Mouse (Mus musculus) adrenal gland, postnatal 10 days (tissue): Measurements from ENCODE around the gene Slc24a3. TPM values are rescaled to one million over a fixed set of nuclear protein-coding genes. Genes with fewer than 3 reads are reported as not detected.

Experiments
- DNase-seq: peaks from one replicate; pipeline ENCODE4 v3.0.0; 2021; ENCODE audit warnings: mixed read lengths
- total RNA-seq, 2 experiments: library from RNA; stranded (reverse); gene quantifications; 2 replicates each; pipeline ENCODE4 v1.2.3; 2021

Gene Slc24a3
- total RNA-seq, 2 experiments from 2014 or later, result 36.7 to 37.2 TPM

DNA sequence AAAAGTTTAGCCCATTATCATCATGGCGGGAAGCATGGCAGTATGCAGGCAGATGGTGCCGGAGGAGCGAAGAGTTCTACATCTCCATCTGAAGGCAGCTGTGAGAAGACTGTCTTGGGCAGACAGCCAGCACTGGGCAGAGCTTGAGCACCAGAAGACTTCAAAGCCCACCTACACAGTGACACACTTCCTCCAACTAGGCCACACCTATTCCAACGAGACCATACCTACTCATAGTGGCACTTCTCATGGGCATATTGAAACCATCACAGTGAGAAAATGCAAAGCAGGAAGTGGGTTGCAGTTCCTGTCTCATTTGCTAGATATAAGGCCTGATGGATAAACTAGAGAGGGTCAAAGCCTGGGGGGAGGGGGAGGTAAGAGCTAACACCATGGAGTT lies 29.5 kb downstream of the Slc24a3 start:
- DNase-seq, result no peak

DNA sequence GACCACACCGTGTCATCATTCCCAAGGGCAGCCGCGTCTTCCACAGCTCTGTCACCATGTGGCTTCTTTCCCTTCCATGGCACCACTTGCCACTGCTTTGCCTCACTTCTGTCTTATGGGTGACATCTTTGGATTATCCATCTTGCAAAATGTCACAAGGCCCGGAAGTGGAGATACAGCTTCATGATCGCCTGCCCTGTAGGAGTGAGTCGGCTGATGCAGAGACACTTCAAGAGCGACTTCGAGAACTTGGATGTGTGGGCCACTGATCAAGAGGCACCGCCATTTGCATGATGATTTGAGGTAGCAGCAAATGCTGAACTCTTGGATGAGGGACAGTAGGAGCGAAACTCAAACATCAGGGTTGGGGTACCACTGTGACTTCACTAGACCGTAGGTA lies 46.0 kb downstream of the Slc24a3 start:
- DNase-seq, result no peak

DNA sequence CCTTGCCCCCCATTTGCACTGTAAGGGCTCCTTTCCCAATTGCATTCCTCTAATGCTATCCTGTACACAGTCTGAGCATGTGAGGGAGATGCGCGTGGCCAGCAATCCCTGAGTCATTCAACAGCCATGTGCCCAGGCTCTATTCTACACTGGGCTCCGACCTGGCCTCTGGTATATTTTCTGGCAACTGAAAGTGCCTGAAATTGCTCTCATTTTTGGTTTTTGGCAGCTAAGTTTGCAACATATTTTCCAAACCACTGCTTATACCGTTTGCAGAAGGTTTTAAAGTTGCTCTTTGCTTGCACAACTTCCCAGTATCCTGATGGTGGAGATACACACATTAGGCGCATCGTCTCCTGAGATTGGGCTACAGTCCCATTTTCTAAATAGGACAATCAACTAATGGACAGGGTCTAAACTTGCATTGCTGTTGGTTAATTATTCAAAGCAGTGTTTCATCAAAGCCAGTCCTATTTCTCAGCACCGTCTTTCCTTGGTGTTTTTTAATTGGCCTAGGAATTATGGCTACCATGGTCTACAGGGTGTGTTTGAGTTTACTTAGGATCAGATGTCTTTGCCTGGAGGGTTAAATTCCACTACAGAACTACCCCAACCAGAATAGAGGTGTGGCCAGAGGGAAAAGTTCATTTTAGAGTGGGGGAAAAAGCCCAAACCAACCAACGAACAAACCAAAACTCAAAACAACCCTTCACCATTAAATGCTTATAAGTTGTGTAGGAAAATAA lies 46.7 kb downstream of the Slc24a3 start:
- DNase-seq, result no peak

DNA sequence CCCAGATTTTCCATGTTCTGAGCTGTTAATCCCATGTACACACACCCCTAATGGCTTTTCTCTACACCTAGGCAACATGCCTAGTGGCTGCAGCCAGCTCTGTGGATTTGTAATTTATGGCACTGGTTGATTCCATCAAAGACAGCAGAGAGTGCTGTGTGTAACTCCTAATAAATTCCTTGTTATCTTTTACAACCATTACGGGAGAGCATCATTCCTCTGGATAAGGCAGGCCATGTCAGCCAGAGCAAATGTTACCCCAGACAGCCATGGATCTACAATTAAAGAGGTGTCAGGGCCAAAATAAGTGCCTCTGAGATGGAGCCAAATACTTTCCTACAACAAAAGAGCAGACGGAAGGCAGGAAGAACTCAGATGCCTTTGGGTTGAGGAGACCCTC lies 49.0 kb downstream of the Slc24a3 start:
- no peak for DNase-seq

DNA sequence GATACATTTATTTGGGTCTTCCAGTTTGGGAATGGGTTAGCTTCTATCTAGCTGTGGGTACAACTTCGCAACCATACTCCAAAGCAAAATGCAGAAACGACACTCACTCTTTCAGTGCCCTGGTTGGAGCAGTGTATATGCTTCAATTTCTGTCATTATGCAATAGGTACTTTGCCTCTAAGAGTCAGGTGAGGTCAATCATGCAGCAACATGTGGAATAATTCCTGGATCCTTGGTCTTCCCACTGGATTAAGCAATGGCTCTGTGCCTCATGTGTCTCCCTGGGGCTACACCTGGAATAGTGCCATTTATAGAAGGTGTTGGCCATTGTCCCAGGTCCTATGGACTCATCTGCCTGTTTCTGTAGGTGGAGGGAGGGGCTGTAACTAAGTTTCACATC lies 49.9 kb downstream of the Slc24a3 start:
- no peak for DNase-seq

DNA sequence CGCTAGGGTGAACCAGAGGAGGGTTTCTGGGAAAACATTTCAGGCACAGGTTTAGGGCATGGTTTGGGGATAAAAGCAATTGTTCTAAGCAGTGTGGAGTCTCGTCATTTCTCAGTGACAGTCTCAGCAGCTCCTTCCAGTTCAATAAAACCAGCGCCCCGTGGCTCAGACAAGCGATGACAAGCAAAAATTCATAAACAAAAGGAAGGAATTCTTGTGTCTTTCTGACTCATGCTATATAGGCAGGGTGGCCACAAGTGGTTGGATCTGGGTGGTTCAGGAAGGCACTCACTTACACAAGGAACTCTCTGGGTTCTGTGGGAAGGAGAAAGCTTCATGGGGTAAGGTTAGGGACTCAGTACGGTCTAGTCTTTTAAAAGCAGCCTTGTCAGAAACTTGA lies 51.7 kb downstream of the Slc24a3 start:
- no peak for DNase-seq

DNA sequence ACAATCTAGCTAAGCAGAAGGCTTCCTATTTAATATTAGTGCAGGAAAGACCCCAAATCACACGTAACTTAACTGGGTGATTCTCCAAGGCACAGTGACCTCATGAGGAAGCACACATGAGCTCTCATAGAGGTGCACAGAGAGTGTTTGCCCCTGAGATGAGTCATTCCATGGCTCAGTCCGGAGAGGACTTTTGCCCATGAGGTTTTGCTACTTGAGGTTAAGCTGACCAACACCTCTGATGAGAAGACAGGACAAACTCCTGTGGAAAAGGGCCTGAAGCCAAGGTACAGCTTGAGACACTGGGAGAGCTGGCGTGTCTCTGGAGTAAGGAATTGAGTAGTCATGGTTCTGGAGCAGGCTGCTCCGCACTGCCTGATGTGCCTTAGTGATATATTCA lies 56.1 kb downstream of the Slc24a3 start:
- no peak for DNase-seq

DNA sequence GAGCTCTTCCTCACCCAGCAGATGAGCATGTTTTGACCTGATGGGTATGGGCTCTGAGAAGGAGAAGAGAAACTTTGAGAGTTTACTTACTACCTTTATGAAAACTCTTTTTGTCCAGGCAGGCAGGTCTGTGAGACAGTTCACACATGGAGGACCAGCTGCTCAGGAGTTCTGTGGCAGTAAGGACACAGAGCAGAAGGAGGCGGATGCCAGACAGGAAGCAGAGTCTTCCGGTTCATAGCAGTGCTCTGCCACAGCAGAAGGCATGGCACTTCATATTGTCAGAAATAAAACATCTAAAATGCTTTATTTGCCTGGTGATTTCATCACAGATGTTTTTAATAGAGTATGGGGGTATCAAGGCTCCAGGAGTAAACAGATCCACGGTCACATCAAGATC lies 58.1 kb downstream of the Slc24a3 start:
- no peak for DNase-seq

DNA sequence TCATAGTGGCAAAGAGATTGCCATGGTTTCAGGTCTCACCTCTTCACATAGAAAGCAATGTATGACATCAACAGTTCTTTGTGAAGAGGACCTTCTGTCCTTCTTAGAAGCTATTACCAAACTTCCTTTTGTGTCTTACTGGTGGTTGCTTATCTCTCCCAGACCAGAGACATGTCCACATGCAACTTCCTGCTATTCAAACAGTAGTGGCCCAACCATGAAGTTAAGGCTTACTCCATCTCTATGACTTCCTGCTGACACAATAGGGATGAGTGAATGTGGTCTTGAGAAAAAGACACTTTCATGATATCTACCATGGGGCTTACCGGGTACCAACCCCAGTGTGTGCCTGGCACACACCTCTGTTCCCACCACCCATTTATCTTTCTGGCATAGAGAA lies 58.5 kb downstream of the Slc24a3 start:
- no peak for DNase-seq

DNA sequence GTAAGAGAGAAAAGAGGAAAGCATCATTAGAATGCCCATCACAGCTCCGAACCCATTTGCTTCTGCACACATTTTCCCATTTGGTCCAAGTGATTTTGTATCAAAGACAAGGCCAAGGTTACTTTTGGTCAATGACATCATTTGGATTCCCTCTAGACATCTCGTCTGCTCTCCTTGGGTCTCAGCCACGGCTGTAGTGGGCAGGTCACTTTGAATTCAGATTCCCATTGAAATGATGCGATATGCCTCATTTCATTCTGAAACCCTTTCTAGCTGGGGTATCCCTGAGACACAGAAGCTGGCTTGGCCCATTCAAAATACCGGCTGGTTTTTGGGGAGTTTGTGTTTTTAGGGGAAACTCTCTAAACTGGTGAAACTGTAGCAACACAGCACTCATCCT lies 59.8 kb downstream of the Slc24a3 start:
- no peak for DNase-seq

DNA sequence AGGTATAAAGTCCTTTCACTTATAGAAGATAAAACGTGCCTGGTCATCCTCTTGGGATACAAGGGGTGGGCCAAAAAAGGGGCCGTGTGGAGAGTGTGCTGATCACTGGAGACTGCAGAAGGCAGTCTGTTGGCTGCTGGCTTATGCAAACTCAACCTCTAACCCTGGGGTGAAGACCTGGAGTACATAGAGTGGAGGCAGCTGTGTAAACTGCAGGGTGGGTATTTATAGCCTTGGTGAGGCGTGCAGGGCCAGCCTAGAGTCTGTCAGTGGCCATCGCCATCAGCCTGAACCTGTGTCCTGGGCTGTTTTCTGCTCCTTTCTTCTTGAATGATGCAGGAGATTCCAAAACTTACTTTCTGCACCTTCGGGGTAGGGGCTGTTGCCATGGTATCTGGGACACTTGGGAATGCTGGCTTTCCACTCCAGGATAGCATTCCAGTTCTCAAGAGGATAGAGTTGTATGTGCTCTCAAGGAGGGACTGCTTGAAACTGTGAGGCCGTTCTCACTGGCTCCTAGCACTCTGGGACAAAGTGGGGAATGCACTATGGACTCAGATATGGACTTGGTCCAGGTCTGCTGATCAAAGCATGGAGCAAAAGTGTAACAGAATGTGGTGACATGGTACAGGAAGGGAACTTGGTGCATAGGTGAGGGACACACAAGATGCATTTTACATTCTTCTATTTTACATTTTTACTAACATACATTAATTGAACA lies 65.4 kb downstream of the Slc24a3 start:
- no peak for DNase-seq

DNA sequence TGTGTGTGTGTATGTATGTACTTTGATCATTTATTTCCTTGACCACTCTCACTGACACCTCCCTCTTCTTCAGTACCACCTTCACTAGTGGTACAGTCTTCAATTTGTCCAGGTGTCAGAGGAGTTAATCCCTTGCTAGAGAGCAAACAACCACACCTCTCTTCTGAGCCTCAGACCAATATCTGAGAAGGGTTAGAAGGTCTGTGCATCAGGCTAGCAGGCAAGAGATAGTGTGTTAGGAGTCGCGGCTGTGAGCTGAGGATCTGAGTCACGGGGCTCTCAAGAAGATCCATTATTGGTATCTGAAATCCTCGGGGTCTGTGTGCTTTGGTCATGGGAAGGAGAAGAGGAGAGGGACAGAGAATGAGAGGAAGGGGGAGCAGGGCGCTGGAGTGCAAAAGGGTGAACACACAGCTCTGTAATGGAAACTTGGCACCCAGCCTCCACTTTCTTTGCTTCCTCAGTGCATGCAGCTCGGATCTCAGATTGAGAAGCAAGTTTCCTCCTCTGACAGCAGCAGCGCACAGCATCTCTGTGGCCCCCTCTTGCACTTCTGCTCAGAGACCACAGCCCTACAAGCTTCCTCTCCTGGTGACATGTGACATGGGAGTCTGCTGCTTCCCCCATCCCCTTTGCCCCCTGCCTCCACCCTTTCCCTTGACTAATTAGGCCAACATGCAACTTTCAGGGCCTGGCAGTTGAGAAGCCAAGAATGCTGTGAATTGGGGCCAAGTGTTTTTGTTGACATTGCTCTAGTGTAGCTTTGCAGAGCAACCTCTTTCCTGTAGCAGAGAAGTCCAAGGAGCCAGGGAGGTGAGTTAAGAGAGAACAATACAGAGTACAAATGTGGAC lies 66.2 kb downstream of the Slc24a3 start:
- DNase-seq, result peak; percentile 70

DNA sequence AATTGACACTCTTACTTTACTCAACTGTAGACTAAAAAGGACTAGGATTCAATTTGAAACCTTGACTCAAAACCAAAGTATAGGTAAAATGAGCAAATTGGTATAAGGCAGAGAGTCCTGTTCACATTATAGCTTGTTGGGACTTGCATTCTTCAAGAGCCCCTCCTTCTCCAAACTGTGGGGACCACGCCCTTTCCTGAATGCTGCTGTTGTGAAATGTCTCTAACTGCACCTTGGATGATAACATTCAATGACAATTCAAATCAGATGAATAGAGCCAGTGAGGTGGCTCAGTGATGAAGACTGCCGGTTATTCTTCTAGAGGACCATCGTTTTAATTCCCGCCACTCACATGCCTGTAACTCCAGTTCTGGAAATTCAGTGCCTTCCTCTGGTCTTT lies 78.8 kb downstream of the Slc24a3 start:
- no peak for DNase-seq

DNA sequence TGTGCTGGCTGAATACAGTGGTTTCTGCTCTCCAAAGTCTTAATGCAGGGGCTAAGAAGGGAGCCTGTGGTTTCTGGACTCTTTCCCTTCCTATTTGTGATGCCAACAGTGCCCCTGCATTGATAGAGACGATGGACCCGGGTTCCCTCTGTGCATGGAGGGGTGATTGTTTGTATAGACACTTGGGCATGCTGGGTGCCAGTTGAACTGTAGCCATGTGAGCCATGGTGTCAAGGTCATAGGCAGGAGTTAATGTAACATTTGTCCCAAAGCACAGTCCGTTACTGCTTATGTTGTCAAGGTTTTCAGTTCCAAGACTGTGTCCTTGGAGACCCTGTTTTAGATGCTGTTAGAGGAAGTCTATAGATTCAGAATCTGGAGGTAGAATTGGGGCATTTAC lies 80.6 kb downstream of the Slc24a3 start:
- DNase-seq, result peak; percentile 63

DNA sequence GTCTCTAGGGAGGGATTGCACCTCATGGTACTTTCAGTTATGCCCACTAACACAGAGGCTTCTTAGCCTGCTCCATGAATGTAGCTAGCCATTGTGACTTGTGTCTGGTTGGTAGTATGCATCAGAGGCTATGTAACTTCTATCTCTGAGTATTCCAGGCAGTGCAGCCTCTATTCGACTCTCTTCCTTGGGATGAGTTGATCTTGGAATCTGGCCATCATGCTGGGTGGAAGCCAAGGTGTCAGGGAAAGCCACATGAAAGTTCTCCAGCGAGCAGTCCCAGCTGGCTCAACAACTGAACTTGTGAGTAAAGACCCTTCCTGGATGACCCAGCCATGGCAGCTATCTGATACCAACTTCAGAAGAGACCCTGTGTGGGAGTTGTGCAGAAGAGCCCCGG lies 89.8 kb downstream of the Slc24a3 start:
- DNase-seq, result peak; percentile 86

DNA sequence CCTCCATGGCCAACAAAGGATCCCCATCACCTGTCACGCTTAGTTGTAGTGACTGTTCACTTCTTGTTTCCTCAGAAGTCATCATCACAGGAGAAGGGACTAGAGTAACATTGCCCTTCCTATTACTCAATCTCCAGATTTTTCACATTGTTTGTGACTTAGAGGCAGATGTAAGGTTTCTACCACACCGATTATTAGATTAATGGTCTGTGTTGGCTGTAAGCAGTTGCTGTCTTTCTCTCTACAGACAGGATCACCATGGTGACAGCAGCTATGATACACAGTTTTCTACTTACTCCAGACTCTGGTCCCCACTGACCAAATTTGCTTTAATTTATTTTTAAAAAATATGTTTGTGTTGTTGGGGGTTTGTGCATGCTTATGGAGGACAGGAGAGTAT lies 90.3 kb downstream of the Slc24a3 start:
- no peak for DNase-seq

DNA sequence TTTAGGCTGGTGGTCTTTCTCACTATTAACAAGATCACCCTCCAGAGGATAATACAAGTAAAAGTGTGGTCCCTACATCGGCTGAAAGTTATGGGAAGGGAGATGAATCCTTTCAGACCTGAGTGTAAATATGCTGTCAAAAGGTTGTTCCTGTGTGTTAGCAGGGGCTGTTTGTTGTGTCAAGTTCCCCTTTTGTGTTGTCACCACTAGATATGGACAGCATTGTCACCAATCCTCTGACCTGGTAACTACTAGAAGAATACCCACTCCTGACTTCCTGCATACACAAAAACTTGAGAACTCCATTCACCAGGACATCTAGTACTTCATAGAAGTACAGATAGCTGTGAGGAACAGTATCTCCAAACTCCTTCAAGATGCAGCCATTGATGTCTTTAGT lies 93.0 kb downstream of the Slc24a3 start:
- DNase-seq, result no peak

DNA sequence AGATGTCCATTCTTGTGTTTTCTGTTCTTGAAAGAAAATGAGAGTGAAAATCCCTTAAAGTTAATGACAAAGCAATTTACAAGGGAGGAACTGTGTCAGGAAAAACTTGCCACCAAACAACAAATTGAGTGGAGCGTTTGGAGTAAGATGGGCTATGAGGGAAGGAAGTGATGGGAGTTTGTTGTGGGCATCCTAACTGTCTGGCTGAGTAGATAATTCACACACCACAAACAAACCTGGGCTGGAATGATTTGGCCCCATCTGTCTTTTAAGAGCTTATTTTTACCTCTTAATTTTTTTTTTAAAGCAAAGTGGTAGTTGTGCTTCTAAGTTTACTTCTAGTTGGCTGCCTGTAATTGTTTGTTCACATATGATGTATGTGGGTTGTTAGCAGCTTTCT lies 94.6 kb downstream of the Slc24a3 start:
- no peak for DNase-seq

DNA sequence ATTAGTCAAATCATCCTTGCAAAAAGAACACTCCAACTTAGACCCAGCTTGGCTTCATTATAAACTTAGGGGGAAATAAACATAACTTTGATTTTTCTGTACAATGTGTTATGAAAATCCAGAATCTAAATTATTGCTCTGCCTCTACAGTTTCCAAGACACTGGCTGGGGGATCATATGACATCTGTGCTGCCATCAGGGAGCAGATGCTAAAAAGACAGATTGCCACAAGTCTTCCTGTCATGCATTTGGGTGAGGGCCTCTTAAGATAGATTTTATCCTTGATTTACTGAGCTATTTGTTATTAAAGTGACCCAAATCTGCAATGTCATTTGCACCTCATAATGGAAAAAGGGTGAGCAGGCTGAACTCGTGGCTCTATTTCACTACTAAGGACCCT lies 99.2 kb downstream of the Slc24a3 start:
- no peak for DNase-seq

DNA sequence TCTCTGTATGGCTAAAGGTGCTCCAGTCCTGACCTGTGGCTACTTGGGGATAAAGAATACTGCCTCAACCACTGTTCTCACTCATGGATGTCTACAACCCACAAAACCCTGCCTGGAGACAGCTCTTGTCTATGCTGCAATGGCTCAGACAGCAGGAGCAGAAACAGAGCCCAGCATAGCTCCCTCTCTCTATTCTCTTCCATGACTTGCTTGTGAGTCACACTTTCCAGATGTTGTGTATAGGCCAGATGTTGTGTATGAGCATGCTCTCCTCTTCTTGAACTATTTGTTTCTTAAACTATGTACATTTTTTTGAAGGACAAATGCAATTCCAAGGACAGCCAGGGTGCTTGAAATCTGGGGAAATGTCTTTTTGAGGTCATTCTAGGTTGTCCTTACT lies 101.4 kb downstream of the Slc24a3 start:
- no peak for DNase-seq

DNA sequence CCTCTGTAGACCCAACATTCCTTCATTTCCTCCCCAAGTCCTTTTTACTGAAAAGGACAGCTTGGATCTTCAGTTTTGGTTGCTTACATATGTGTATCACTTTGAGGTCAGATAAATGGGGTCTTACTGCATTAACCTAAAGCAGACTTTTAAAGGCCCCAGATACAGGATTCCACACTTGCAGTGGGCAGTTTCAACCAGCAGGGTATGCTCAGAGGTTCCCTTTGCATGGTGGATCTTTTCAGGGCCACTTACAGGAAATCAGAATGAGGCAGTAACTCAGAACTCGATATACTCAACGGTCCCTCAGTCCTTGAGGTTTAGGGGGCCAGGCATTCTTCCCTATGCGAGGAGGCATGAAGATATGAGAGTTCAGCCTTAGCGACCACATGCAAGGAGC lies 101.9 kb downstream of the Slc24a3 start:
- DNase-seq, result no peak

DNA sequence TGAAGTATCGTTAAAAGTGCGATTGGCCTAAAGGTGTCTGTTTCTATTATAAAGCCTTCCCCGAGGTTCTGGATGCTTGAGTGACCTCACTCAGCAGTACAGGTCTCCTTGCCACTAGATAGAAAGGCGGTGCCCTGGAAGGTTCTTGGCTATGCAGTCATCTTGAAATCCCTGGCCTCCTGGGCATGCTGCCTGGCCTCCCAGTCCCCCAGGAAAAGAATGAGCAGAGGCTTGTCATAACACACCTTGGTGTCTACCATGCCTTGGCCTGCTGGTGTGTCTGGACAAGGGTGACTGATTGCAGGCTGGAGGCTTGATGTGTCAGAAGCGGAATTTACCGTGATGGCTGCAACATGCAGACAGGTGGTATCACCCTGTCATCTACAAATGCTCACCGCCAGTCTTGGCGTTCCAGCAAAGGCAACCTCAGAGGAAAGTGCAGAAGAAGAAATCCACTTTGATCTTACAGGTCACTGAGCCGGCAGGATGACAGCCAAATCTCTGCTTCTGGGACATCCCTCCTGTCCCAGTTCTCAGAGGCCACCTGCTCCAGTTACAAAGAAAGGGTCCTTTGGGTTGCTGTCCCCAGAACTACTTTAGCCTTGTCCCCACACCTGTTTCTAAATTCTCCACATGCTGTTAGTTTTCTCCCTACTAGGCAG lies 106.6 kb downstream of the Slc24a3 start:
- DNase-seq, result peak; percentile 61

DNA sequence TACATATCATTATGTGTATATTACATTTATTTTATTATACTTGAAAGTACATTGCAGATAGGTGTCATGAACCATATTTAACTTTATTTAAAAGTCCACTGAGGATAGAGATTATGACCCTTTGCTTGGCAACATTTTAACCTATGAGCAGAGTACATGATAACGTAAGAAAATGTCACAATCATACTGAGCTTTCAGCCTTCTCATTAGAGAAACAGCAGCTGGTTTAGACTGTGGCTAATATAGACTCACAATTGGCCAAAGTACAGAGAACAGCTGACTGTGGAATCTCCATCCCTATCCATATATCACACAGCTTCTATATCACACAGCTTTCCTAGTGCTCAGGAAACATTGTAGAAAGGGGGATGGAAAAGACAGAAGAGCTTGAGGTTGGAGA lies 111.8 kb downstream of the Slc24a3 start:
- no peak for DNase-seq
